Mouse (Mus musculus): ENCODE data around the gene Sh3bp4.

The Sh3bp4 gene

DNA sequence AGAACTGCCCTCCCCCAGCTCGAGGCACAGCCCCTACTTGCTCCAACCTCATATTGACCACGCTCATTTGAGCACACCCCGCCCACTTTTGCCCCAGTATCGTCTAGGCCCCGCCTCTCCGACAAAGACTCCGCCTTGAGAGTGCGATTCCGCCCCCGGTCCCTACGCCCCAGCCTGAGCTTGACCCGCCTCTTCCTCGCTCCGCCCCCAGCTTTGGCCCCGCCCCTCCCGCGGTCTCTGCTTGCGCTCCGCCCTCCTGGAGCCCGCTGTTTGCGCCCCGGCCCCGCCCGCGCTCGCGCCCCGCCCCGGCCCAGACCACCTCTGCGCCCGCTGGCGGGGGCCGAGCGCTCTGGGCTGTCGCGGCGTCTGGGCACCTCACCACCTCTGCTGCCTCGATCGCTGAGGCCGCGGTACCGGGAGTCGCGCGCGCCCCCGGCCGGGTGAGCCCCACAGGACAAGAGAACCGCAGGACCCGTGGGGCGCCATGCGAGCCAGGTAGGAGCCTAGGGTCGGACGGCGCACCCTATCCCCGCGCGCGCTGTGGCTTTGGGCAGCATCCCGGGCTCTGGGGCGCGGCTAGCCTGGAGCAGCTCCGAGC is at the start of gene Sh3bp4:
TSS of gene Sh3bp4 (plus strand) at position 313 of the 598 bp plus-strand sequence.
- peak; percentile 98 for DNase-seq (ENCODE audit: low read depth)

GRCm38 (mm10) chr1:89022997-89023396 is 47.2 kb upstream of the Sh3bp4 start:
- no peak for DNase-seq (ENCODE audit: low read depth)

DNA sequence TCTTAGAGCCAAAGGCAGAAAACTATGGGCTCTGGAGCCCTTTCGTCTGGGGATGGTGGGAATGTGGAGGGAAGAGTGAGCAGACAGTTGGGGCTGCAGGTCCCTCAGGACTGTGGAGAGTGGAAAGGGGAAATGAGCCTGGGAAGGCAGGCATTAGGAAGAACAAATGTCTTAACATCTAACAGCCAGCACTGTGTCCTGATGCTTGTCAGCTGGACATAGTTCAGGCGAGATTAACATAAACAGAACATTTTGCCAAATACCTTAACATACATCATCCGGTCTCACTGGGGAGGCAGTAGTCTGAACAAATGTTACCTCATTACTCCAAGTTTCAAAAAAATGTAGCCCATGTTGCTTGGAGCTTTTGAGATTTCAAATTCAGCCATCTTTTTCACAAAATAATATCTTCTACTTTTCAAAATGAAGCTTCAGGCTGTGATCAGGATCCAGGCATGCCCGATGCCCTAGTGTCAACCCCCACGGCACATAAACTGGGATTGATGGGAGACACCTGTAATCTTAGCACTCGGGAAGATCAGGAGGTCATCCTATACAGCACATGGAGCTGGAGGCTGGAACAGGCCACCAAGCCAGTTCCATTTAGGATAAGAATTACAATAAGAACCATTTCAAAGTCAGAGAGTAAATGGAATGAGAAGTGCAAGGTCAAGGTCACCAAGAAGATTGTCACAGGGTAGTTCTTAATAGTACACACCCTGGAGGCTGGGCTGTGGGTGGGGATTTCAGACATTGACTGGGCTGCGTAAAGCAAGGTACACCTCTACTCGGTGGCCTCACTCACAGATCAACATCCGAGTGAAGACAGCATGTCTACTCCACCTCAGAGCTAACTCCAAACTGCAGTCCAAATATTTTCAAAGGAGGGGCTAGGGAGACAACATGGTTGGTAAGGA is 45.3 kb upstream of the Sh3bp4 start:
- no peak for DNase-seq (ENCODE audit: low read depth)

GRCm38 (mm10) chr1:89026040-89026439 is 44.2 kb upstream of the Sh3bp4 start:
- DNase-seq (ENCODE audit: low read depth) = no peak

DNA sequence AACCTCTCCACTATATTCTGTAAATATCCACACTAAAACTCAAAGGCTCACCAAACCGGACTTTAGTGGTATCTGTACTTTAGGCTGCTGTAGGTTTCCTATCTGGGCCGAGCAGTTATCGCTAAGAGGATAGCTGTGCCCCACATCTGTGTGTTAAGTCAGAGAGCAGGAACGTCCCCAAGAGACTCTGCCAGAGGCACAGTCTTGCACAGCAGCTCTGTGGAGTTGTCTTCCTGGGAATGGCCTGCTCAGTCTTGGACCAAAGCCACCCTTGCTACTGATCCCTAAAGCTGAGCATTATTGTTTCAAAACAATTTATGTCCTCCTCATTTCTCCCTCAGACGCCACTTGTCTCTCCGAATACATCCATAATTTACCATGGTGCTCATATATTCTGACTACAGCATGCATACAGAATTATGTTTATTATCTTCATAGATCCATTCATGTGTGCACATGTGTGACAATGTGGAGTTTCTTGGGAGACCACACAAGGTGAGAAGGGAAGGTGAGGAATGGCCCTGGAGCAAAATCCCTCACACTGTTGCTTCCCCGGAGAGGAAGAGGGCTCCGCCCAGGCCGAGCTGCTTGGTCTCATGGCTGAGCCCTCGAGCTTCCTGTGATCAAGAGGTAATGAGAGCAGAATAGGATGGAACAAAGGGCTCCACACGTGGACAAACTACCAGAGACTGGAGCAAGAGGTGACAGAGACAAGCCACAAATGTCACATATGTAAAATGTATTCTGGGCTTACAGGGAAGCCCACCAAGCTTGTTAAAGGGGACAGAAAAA is 40.9 kb upstream of the Sh3bp4 start:
- no peak for DNase-seq (ENCODE audit: low read depth)

DNA sequence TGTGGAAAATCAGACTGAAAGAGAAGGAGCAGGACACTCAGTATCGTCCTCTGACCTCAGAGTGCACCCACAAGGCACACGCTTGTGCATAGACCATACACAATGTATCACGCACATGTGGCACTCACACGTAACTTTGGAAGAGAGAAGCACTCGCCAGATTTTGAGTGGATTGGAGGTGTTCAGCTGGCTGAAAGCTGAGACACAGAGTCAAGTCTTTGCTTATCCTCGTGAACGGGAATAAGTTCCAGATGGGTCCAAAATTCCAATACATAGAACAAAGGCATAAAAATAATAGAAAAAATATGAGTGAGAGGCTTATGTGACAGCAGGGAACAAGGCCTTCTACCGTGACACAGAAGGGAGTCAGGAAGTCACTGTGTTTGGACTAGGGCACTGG is 36.6 kb upstream of the Sh3bp4 start:
- no peak for DNase-seq (ENCODE audit: low read depth)

- no peak for DNase-seq (ENCODE audit: low read depth)
These were observed 36.2 kb upstream of the Sh3bp4 start for GRCm38 (mm10) chr1:89034061-89034460.

DNA sequence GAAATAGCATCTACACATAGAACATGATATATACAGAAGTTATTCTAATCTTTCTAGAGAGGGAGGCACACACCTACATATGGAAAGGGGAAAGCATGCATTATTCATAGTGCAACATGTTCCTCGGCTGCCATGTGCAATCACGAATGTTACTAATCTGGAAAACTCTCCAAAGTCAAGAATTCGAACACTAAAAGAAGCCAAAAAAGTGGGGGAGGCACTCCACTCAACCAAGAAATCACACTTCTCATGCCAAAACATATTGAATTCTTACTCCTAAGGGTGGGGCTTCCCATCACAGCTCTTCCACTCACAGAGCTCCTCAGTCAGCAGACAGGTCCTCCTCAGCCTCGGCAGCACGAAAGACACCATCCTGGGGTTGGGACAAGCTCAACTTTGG is 35.1 kb upstream of the Sh3bp4 start:
- no peak for DNase-seq (ENCODE audit: low read depth)

- DNase-seq (ENCODE audit: low read depth) = no peak
These were observed 30.4 kb upstream of the Sh3bp4 start for GRCm38 (mm10) chr1:89039836-89040235.

DNA sequence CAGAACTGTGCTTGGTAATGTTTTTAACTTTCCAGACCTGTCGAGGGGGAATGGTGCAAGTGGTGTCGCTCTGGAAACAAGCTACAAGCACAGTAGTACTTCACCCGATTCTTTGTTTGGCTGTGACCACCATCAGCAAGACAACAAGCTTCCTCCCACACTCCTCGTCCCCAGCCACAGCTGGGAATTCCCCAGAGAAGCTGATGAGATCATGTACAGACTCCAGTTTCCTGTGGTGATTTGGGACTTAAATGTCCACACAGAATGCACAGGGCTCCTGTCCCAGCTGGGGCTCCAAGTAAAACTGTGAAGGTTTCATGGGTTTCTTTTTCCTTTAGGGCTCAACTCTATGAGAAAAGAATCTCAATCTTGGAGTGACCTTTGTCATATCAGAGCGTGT is 28.9 kb upstream of the Sh3bp4 start:
- no peak for DNase-seq (ENCODE audit: low read depth)

- DNase-seq (ENCODE audit: low read depth) = no peak
These were observed 28.1 kb upstream of the Sh3bp4 start for GRCm38 (mm10) chr1:89042081-89042480.

DNA sequence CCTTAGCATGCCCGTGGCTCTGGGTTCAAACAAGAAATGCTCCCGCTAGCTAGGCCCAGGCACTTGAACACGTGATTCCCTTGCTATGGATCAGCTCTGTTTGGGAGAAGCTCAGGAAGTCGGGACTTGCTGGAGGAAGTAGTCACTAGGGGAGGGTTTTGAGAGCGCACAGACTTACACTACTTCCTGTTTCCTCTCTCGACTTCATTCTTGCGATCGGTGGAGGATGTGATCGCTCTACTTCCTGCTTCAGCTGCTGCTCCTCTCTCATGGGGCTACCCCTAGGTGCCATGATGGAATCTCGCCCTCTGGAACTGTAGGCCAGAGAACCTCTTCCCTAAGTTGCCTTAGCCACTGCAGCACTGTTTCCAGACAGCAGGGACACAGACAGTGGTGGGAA is 27.3 kb upstream of the Sh3bp4 start:
- DNase-seq (ENCODE audit: low read depth) = no peak

DNA sequence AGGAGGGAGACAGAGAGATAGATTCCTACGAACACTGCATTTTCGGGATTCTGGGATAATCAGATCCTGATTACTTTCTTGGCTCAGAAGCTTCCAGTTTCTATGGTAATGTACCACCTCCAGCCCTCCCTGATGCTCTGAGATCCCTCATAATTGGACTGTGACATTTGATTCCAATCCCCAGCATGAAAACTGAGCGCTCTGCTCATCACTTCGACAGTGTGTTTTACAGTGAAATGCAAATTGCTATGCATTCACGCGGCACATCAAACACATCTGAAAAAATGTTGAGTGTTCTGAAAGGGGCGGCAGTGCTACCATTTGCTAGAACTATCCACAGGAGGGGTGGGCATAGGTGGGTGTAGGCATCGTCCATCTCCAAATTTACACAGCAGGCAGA is 24.8 kb upstream of the Sh3bp4 start:
- no peak for DNase-seq (ENCODE audit: low read depth)

DNA sequence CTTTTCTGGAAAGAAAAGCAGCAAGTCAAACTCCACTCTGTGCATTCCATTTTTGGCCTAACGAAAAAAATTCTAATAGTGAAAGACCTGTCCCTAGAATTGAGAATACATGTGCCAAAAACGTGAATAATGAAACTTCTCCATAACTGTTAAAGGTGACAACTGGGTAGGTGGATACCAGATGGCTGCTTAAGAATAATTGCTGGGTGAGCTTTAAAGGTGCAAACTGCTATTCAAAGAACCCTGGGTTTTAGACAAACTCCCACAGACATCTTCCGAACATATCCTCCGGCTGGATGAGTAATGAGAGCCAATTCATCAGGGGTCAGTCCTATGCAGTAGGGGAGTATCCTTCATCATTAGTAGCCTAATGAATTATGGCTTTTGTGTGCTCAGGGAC is 20.7 kb upstream of the Sh3bp4 start:
- no peak for DNase-seq (ENCODE audit: low read depth)

- DNase-seq (ENCODE audit: low read depth) = no peak
These were observed 14.0 kb upstream of the Sh3bp4 start for GRCm38 (mm10) chr1:89056175-89056574.

DNA sequence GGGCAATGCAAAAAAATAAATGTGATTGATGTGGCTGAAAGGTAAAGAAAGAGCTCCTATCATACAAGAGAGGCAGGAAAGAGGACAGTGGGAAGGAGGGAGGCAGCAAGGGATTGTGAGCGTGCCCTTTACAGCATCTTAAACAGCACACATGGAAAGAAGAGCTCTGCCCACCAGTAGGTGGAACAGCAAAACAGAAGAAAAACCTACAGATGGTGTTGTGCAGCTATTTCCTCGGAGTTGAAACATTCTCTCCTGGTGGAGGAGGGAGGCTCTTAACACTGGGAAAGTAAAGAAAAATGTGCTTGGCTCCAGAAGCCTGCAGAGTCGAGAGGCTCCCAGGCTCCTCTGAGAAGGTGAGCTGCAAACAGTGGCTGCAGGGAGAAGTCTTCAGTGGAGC is 12.8 kb upstream of the Sh3bp4 start:
- no peak for DNase-seq (ENCODE audit: low read depth)

- no peak for DNase-seq (ENCODE audit: low read depth)
These were observed 12.2 kb upstream of the Sh3bp4 start for GRCm38 (mm10) chr1:89058011-89058410.

- no peak for DNase-seq (ENCODE audit: low read depth)
These were observed 7.2 kb upstream of the Sh3bp4 start for GRCm38 (mm10) chr1:89062977-89063376.

GRCm38 (mm10) chr1:89063800-89064199 is 6.4 kb upstream of the Sh3bp4 start:
- no peak for DNase-seq (ENCODE audit: low read depth)

DNA sequence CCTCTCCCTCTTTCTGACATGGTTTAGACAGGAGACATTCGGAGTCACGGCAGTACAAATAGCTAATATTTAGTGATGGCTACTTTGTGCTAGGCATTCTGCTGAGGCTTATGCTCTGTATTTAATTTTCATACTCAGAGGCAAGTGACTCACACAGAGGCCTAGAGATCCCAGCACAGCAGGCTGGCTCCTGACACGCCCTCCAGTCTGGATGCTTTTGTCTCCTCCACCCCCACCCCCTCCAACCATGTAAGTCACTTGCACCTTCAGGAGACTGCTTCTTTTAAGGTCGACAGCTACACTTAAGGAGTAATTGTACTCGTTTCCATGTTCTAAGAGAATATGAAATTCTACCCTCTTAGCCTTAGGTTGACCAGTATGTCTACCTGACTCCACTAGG is 1.4 kb upstream of the Sh3bp4 start:
- DNase-seq (ENCODE audit: low read depth) = no peak

- peak; percentile 86 for DNase-seq (ENCODE audit: low read depth)
These were observed 624 bp upstream of the Sh3bp4 start for GRCm38 (mm10) chr1:89069479-89070102.

DNA sequence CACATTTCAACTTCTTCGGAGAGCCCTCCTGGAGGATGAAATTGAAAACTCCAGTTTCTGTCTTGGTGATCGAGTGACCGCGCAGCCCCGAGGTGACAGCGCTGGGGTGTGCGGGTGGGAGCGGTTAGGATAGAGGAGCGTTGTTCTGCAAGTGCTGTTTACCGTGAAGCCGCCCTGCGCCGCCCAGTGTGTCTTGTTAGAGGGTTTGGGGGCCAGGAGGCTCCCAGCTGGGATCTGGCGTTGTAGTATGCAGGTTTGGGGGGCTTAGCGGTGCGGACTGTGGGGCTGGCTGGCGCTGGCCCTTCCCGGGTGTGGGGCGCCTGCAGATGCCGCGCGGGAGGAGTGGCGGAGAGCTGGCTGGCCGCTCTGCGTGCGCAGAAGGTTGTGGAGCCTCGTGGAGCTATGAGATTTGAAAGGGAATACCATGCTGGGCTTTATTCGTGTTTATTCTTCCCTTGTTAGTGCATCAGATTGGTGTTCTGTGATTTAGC is 701 bp downstream of the Sh3bp4 start:
- no peak for DNase-seq (ENCODE audit: low read depth)
